Mouse (Mus musculus): Measurements from ENCODE around the gene Gm6034.
"Not testable (repeated sequence)": the region's sequence is repeated elsewhere in the genome, so short reads cannot be mapped to it uniquely, and the experiment has no call there.

Gm6034 gene

GRCm38 (mm10) chr17:36023710-36024654 lies 18.8 kb upstream of the Gm6034 start:
- DNase-seq = no peak

GRCm38 (mm10) chr17:36025197-36025596 lies 17.6 kb upstream of the Gm6034 start:
- DNase-seq = no peak

- no peak for DNase-seq
Observed at GRCm38 (mm10) chr17:36025901-36026300, 16.9 kb upstream of the Gm6034 start.

- DNase-seq = no peak
Observed at GRCm38 (mm10) chr17:36027663-36028062, 15.1 kb upstream of the Gm6034 start.

GRCm38 (mm10) chr17:36028879-36029619 lies 13.7 kb upstream of the Gm6034 start:
- no peak for DNase-seq

- not testable (repeated sequence) for DNase-seq
Observed at GRCm38 (mm10) chr17:36030046-36030702, 12.6 kb upstream of the Gm6034 start.

- not testable (repeated sequence) for DNase-seq
Observed at GRCm38 (mm10) chr17:36030703-36031582, 11.8 kb upstream of the Gm6034 start.

GRCm38 (mm10) chr17:36031583-36032331 lies 11.0 kb upstream of the Gm6034 start:
- peak; percentile 37 for DNase-seq

- peak; percentile 45 for DNase-seq
Observed at GRCm38 (mm10) chr17:36032351-36032875, 10.3 kb upstream of the Gm6034 start, which contains the start of gene H2-T23. Gene H2-T23, minus strand, starts transcription at chr17:36032855.

GRCm38 (mm10) chr17:36034524-36034923 lies 8.2 kb upstream of the Gm6034 start:
- DNase-seq = not testable (repeated sequence)

- DNase-seq = peak; percentile 53
Observed at GRCm38 (mm10) chr17:36035010-36035638, 7.6 kb upstream of the Gm6034 start.

- not testable (repeated sequence) for DNase-seq
Observed at GRCm38 (mm10) chr17:36036126-36036525, 6.6 kb upstream of the Gm6034 start.

GRCm38 (mm10) chr17:36040604-36041003 lies 2.2 kb upstream of the Gm6034 start:
- not testable (repeated sequence) for DNase-seq

- not testable (repeated sequence) for DNase-seq
Observed at GRCm38 (mm10) chr17:36042055-36042454, 706 bp upstream of the Gm6034 start.

GRCm38 (mm10) chr17:36043286-36043685 lies 525 bp downstream of the Gm6034 start:
- no peak for DNase-seq

GRCm38 (mm10) chr17:36057927-36058326 lies 15.2 kb downstream of the Gm6034 start:
- DNase-seq = not testable (repeated sequence)

- DNase-seq = not testable (repeated sequence)
Observed at GRCm38 (mm10) chr17:36058362-36058761, 15.6 kb downstream of the Gm6034 start, which contains the start of gene Gm11127. Gene Gm11127, minus strand, starts transcription at chr17:36058371.

- DNase-seq = peak; percentile 84
Observed at GRCm38 (mm10) chr17:36060829-36061228, 18.1 kb downstream of the Gm6034 start.

GRCm38 (mm10) chr17:36081901-36082300 lies 39.1 kb downstream of the Gm6034 start:
- DNase-seq = not testable (repeated sequence)
